Comparison of ENCODE assay signal across 26 mouse cellular contexts in the genomic region with DNA sequence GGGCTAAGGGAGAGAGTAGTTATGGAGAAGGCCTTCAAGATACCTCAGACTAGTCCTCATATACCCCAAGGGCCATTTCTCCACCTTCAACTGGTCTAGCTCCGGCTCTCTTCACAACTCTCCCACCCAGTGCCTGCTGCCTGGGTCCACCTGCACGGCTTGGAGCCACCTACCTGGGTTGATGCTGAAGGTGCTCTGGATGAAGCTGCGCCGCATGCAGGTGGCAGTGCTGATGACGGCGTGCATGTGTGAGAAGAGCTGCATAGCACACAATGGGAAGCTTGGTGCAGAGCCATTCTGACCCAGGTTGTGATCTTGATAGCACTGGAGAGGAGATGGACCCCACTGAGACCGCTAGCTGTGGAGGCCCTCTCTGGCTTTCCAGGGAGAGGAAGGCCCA. TPM values are rescaled to one million over a fixed set of nuclear protein-coding genes. Genes with fewer than 3 reads are reported as not detected.
"Had no signal": no experiment of that assay in that cellular context is flagged by ENCODE, and none has a peak within 500 bp of the region (broad histone marks: within the 10 kb centered on the region; RNA-seq: fewer than 3 reads in every experiment).

No protein-coding gene starts in this region.

- DNase-seq: kidney, adult 2 months; kidney, postnatal 25 days; layer of hippocampus, adult 9-11 months; liver; lung, adult 18-20 months; lung, postnatal 10 days; lung, postnatal 36 days; right cerebral cortex, adult 18-20 months; right cerebral cortex, postnatal 14 days; right cerebral cortex, postnatal 4 days; thymus, postnatal 25 days had no signal

- H3K9ac ChIP-seq: limb, embryonic 13.5 days; liver, embryonic 12.5 days; liver, embryonic 15.5 days; lung, embryonic 15.5 days; midbrain, embryonic 15.5 days; neural tube, embryonic 15.5 days had no signal

- H3K9me3 ChIP-seq: limb, embryonic 10.5 days; limb, embryonic 13.5 days; liver, embryonic 12.5 days; liver, embryonic 15.5 days; lung, embryonic 15.5 days; megakaryocyte, embryonic 14.5 days; midbrain, embryonic 15.5 days; neural tube, embryonic 15.5 days had no signal

- H3K4me3 ChIP-seq: layer of hippocampus, adult 2 months; limb, embryonic 10.5 days; limb, embryonic 13.5 days; liver, embryonic 12.5 days; liver, embryonic 15.5 days; lung, embryonic 15.5 days; megakaryocyte, embryonic 14.5 days; midbrain, embryonic 15.5 days; myocyte; neural tube, embryonic 15.5 days had no signal

- H3K4me1 ChIP-seq: limb, embryonic 10.5 days; limb, embryonic 13.5 days; liver, embryonic 15.5 days; lung, embryonic 15.5 days; midbrain, embryonic 15.5 days; neural tube, embryonic 15.5 days had no signal

- ATAC-seq: liver, embryonic 12.5 days; midbrain, embryonic 15.5 days had no signal

- H3K27ac ChIP-seq: layer of hippocampus, adult 2 months; limb, embryonic 10.5 days; limb, embryonic 13.5 days; liver, embryonic 12.5 days; liver, embryonic 15.5 days; lung, embryonic 15.5 days; midbrain, embryonic 15.5 days; neural tube, embryonic 15.5 days had no signal

- H3K27me3 ChIP-seq: limb, embryonic 13.5 days; liver, embryonic 12.5 days; liver, embryonic 15.5 days; lung, embryonic 15.5 days; megakaryocyte, embryonic 14.5 days; midbrain, embryonic 15.5 days; neural tube, embryonic 15.5 days had no signal

- H3K4me2 ChIP-seq: limb, embryonic 13.5 days; liver, embryonic 12.5 days; liver, embryonic 15.5 days; lung, embryonic 15.5 days; midbrain, embryonic 15.5 days; neural tube, embryonic 15.5 days had no signal

RNA-seq across cellular contexts. Expression of a gene that starts 15.2 kb away (rescaled TPM):
- polyA plus RNA-seq: intestine, embryonic 14.5 days; kidney, adult 2 months; kidney, embryonic 14.5 days; large intestine, adult 2 months; limb, embryonic 10.5 days; limb, embryonic 13.5 days; liver, embryonic 12.5 days; liver, embryonic 15.5 days; lung, embryonic 15.5 days; stomach, embryonic 14.5 days; thymus, postnatal 0 days had no signal
